Mouse (Mus musculus): ENCODE data around the gene Tmbim1.

GRCm38 (mm10) chr1:74309767-74310166 lies 4.3 kb upstream of the Tmbim1 start:
- TF ChIP-seq CTCF (IDR thresholded peaks at IDR 0.05; ENCODE audit: low read depth, low read length) (no peak), TAL1 (conservative IDR thresholded peaks at IDR 0.05; ENCODE audit: low read depth, low read length) (no peak), GATA1 (IDR thresholded peaks at IDR 0.05; ENCODE audit: borderline replicate concordance, low read length) (no peak), GATA2 (IDR thresholded peaks at IDR 0.05; ENCODE audit: borderline replicate concordance, low read depth, low read length) (no peak), POLR2AphosphoS5 (IDR thresholded peaks at IDR 0.05; ENCODE audit: insufficient replicate concordance, low read depth, low read length) (no peak)
